Mouse (Mus musculus): ENCODE results near the gene Sectm1b.

DNA sequence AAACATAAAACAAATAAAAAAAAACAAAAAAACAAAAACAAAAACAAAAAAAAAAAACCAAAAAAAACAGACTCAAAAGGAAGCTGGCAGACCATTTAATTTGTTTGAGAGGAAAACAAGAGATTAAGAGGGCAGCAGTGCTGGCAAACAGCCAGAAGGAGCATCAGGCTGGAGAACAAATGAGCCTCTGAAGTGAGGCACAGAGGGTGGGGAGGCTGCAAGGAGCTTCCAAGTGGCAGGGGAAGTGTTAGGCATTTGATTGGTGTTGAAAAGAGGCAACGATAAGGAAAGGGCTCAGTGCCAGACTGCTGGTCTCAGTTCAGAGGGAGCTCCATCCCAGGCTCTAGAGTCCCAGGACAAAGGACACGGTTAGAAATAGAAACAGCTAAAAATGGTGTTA lies 46.6 kb upstream of the Sectm1b start:
- TF ChIP-seq ZNF384 (IDR thresholded peaks at IDR 0.05; ENCODE audit: low read depth, low read length) (no peak), HCFC1 (IDR thresholded peaks at IDR 0.05; ENCODE audit: borderline replicate concordance, insufficient read depth, low read length) (no peak), CHD2 (IDR thresholded peaks at IDR 0.05; ENCODE audit: low read depth, low read length) (no peak)
